Mouse (Mus musculus) hindbrain, embryonic 12.5 days (tissue): ENCODE results near the gene Ccnb2. TPM values are rescaled to one million over a fixed set of nuclear protein-coding genes. Genes with fewer than 3 reads are reported as not detected.

ENCODE experiments used
- ATAC-seq: fragments of 200-750 bp; cut with Nextera tagmentation; 2 replicates; pipeline ENCODE4 v1.8.0; 2017; ENCODE audit warnings: moderate TSS enrichment; ENCODE audit not compliant: low FRiP score
- H3K27ac ChIP-seq: fragments of 300-500 bp; sonication (generic); 2 replicates; pipeline ENCODE4 v1.5.1; 2016; ENCODE audit warnings: mild to moderate bottlenecking
- H3K27me3 ChIP-seq: fragments of 300-500 bp; sonication (generic); 2 replicates; pipeline ENCODE4 v1.6.1; 2016; ENCODE audit warnings: mild to moderate bottlenecking
- H3K36me3 ChIP-seq: fragments of 300-500 bp; sonication (generic); 2 replicates; pipeline ENCODE4 v1.6.1; 2016; ENCODE audit warnings: mild to moderate bottlenecking
- H3K4me1 ChIP-seq: fragments of 300-500 bp; sonication (generic); 2 replicates; pipeline ENCODE4 v1.6.1; 2016
- H3K4me2 ChIP-seq: fragments of 300-500 bp; sonication (generic); replicated peaks from 2 replicates; pipeline ENCODE4 v1.6.1; 2016; ENCODE audit warnings: mild to moderate bottlenecking
- H3K4me3 ChIP-seq: fragments of 300-500 bp; sonication (generic); 2 replicates; pipeline ENCODE4 v1.5.1; 2016; ENCODE audit warnings: mild to moderate bottlenecking
- H3K9ac ChIP-seq: fragments of 300-500 bp; sonication (generic); 2 replicates; pipeline ENCODE4 v1.6.1; 2016; ENCODE audit warnings: mild to moderate bottlenecking, moderate library complexity
- H3K9me3 ChIP-seq: fragments of 300-500 bp; sonication (generic); replicated peaks from 2 replicates; pipeline ENCODE4 v1.6.1; 2016; ENCODE audit warnings: mild to moderate bottlenecking
- WGBS: fragments of 180-500 bp; shearing (Covaris S2); methylation state at CpG from one replicate; pipeline ENCODE4 v1.1.7; 2016; 5-methylcytosine and 5-hydroxymethylcytosine counted together
- microRNA-seq: library from miRNA; unstranded; fragments of <30 nt; microRNA quantifications from one replicate; pipeline ENCODE4, GENCODE M21; 2017
- polyA plus RNA-seq: library from polyadenylated mRNA; unstranded; fragments of >200 nt; fragmentation: Nextera tagmentation; extraction: Ambion mirVana; gene quantifications from 2 replicates; pipeline ENCODE4 v1.2.1, GENCODE M21; 2016

Ccnb2 gene
- polyA plus RNA-seq, 1 experiment from 2014 or later, result 129 TPM

DNA sequence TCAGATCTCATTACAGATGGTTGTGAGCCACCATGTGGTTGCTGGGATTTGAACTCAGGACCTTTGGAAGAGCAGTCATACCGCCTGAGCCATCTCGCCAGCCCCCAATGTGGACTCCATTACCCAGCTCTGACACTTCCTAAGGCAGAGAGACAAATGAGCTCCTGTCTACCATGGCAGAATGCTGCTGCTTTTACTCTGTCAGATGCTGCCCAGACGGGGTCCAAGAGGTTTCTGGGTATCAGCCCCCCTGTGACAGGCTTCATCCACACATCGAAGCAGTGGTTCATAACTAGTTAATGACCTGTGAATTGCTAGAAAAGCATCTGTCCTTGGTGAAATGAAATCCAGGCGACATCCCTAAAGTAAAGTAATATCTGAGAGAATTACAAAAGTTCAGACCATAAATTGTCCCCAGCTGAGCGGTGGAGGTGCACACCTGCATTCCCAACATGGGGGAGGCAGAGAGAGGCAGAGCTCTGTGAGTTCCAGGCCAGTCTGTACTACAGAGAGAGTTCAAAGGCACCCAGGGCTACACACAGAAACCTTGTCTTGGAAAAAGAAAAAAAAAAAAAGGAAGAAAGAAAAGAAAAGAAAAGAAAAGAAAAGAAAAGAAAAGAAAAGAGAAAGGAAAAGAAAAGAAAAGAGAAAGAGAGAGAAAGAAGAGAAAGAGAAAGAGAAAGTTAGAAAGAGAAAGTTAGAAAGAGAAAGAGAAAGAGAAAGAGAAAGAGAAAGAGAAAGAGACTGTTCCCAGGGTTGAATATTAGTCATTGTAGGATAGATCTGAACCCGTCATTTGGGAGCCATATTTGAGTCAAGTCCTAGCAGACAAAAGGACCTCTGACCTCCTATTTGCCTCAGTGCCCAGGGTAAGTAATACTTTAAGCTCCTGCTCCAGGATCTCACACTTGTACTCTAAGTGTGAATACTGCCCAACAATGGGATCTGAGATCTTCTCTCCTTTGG, 41.6 kb downstream of the Ccnb2 start:
- H3K4me3 ChIP-seq, result no peak overlapping the region
- H3K36me3 ChIP-seq, result peaks cover 10% of the 10 kb centered on the region
- H3K27ac ChIP-seq, result no peak overlapping the region
- no peak overlapping the region for H3K9ac ChIP-seq
- no peaks in the 10 kb centered on the region for H3K27me3 ChIP-seq
- H3K9me3 ChIP-seq, result no peaks in the 10 kb centered on the region
- WGBS, result 81% methylated on average over 7 of the region's 7 CpGs
- no peak for ATAC-seq
- no peak overlapping the region for H3K4me2 ChIP-seq
- no peaks in the 10 kb centered on the region for H3K4me1 ChIP-seq

DNA sequence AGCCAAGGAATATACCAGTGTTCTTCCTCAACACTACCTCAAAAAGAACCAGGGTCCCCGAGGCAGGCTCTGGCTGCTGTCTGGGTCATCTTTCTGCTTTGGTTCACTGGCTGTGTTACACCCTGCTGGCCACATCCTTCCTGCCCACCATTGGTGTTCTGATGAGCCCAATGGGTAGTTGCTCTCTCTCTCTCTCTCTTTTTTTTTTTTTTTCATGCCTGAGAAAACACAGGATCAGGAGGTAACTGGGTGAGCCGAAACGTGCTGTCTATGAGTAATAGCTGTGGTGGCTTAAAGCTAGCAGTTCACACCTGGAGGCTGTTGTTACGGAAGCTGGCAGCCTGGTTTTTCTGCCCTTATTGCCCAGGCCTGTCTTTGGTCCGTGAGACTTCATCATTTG, 49.7 kb downstream of the Ccnb2 start:
- Histone ChIP-seq H3K4me2 (no peak overlapping the region), H3K4me1 (no peaks in the 10 kb centered on the region), H3K9me3 (no peaks in the 10 kb centered on the region), H3K27me3 (no peaks in the 10 kb centered on the region), H3K9ac (no peak overlapping the region), H3K4me3 (no peak overlapping the region), H3K36me3 (peaks cover 9% of the 10 kb centered on the region; the same call in 1 of the 2 replicates), H3K27ac (no peak overlapping the region)
- WGBS, result 80% methylated on average over 5 of the region's 5 CpGs
- no peak for ATAC-seq

DNA sequence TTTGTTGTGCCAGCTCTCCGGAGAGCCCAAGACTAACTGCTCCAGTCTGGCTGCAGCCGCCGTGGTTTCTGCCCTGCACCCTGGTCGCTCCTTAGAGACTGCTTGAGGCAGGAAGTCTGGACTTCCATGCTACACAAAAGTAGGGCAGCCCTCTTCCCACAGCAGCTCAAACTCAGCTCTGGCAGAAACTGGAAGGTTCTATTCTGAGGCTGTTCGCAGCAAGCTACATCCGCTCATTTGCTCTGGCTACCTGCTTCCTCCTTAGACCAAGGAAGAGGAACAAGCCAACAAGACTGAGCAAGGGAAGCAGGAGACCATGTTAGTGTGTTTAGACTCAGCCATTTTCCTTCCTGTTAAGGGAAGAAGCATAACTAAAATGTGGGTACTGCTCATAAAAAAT, 54.4 kb downstream of the Ccnb2 start:
- H3K36me3 ChIP-seq, result peaks cover 15% of the 10 kb centered on the region; the same call in 1 of the 2 replicates
- no peak overlapping the region for H3K27ac ChIP-seq
- H3K4me3 ChIP-seq, result no peak overlapping the region
- WGBS, result 92% methylated on average over 6 of the region's 6 CpGs
- ATAC-seq, result no peak
- H3K27me3 ChIP-seq, result no peaks in the 10 kb centered on the region
- H3K9ac ChIP-seq, result no peak overlapping the region
- no peak overlapping the region for H3K4me2 ChIP-seq
- no peaks in the 10 kb centered on the region for H3K4me1 ChIP-seq
- H3K9me3 ChIP-seq, result no peaks in the 10 kb centered on the region

DNA sequence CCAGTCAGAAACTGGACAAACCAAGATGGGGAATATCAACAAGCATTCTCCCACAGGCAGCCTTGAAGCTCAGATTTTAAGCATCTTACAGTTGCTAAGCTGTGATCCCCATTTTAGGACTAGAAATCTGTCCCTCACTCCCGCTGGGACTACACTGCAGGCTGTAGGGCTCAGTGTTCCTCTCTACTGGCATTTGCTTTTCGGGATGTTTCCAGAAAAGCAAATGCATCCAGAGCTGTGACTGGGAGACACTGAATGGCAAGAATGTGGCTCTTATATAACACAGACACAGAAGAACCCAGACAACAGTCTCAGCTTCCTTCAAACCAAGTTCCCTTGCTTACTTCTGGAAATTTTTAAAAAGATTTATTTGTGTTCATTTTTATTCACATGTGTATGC, 55.4 kb downstream of the Ccnb2 start:
- Histone ChIP-seq H3K9ac (no peak overlapping the region), H3K9me3 (no peaks in the 10 kb centered on the region), H3K27ac (no peak overlapping the region), H3K4me1 (no peaks in the 10 kb centered on the region), H3K4me3 (no peak overlapping the region), H3K27me3 (no peaks in the 10 kb centered on the region), H3K36me3 (peaks cover 15% of the 10 kb centered on the region; the same call in 1 of the 2 replicates), H3K4me2 (no peak overlapping the region)
- WGBS, result 90% methylated on average over 2 of the region's 2 CpGs
- no peak for ATAC-seq

DNA sequence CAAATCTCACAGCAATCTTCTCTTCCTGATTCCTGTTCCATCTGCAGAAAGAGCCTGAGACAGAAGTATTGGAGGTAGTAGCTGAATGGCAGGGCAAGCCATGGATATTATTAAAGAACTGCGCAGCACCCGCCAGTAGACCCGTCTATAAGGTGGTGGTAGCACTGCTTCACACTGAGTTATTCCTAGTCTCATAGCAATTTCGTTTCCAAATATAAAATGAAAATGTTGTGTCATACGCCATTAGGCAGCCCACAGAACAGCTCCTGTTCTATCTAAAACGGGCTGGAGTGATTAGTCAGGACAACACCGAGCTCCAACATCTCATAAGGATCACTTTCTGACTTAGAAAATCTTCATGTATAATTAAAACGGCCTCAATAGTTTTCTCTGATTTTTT, 56.6 kb downstream of the Ccnb2 start:
- peaks cover 13% of the 10 kb centered on the region; the same call in 1 of the 2 replicates for H3K36me3 ChIP-seq
- H3K4me2 ChIP-seq, result no peak overlapping the region
- 96% methylated on average over 8 of the region's 8 CpGs for WGBS

DNA sequence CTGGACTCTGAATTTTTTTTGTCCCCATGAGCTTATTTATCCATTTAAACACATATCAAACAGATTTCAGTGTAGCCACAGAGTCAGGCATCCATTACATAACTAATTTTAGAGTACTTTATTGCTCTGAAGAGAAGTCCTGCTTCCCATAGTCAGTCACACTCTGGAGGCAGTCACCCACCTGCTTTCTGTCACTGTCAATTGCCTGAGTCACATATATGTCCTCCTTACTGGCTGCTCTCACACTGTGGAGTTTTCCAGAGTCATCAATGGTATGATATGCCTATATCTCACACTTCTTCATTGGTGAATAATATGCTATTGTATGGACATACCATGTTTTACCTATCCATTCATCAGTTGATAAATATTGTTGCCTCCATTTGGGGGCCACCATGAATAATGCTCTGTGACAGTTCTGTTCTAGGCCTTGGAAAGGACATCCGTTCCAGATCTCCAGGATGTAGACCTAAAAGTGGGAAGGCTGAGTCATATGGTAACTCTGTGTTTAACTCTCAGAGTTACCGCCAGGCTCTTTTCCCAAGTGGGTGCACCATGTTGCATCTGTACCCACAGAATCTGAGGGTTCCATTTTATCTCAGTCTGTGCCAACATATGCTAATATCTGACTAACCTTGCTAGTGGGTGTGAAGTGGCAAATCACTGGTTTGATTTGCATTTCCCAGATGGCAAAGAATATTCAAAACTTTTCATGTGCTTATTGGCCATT, 61.8 kb downstream of the Ccnb2 start:
- H3K4me3 ChIP-seq, result no peak overlapping the region
- H3K4me2 ChIP-seq, result no peak overlapping the region
- ATAC-seq, result no peak
- H3K27me3 ChIP-seq, result no peaks in the 10 kb centered on the region
- peaks cover 5% of the 10 kb centered on the region; the same call in 1 of the 2 replicates for H3K9me3 ChIP-seq
- H3K36me3 ChIP-seq, result peaks cover 25% of the 10 kb centered on the region
- H3K27ac ChIP-seq, result no peak overlapping the region
- H3K4me1 ChIP-seq, result 0 out of 2 replicates have a peak, but pooled peaks cover 2% of the 10 kb centered on the region
- 97% methylated on average over 2 of the region's 2 CpGs for WGBS
- H3K9ac ChIP-seq, result no peak overlapping the region

More for the DNA sequence above, 56.6 kb downstream of the Ccnb2 start:
- no peaks in the 10 kb centered on the region for H3K9me3 ChIP-seq
- no peaks in the 10 kb centered on the region for H3K4me1 ChIP-seq
- H3K9ac ChIP-seq, result no peak overlapping the region
- no peak overlapping the region for H3K27ac ChIP-seq
- H3K27me3 ChIP-seq, result no peaks in the 10 kb centered on the region
- no peak for ATAC-seq
- H3K4me3 ChIP-seq, result no peak overlapping the region

Small RNAs within 50 kb of the gene (microRNA-seq; reads per million reads assigned to microRNA genes)
- gene Mir5626, result 9.5 reads per million, percentile 20 among the genes with 10 or more reads in this experiment

Other genes with a start within 250 kb of the Ccnb2 start
- gene Myo1e, start 214.2 kb downstream of the Ccnb2 start, polyA plus RNA-seq, result 16.2 and 17.9 TPM in 2 replicates
- 43.7 and 44.6 TPM in 2 replicates for gene Rnf111, start 82.2 kb upstream of the Ccnb2 start, polyA plus RNA-seq
- 79.6 and 80.3 TPM in 2 replicates for gene Sltm, start 121.2 kb upstream of the Ccnb2 start, polyA plus RNA-seq
- 0.49 and 0.82 TPM in 2 replicates for gene Gm10642, start 234.7 kb upstream of the Ccnb2 start, polyA plus RNA-seq
- 21.5 and 23.5 TPM in 2 replicates for gene Mindy2, start 235.6 kb upstream of the Ccnb2 start, polyA plus RNA-seq